Mouse (Mus musculus): ENCODE results near the gene Dll4. TPM values are rescaled to one million over a fixed set of nuclear protein-coding genes. Genes with fewer than 3 reads are reported as not detected.
A peak's percentile ranks its signal among the peaks of the same experiment; 100 is the strongest.

The Dll4 gene
- total and polyA plus RNA-seq, 2 experiments: 3.0 to 4.1 TPM

DNA sequence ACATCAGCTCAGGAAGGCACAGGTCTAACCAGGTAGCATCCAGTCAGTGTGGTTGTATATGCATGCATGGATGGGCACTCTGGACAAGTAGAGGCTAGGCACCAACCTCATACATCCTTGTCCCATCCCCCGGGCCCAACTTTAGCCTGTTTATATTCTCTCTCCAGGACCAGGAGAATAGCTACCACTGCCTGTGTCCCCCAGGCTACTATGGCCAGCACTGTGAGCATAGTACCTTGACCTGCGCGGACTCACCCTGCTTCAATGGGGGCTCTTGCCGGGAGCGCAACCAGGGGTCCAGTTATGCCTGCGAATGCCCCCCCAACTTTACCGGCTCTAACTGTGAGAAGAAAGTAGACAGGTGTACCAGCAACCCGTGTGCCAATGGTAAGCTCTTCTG is 5.2 kb downstream of the Dll4 start:
- Histone ChIP-seq H3K27me3 (ENCODE audit: control insufficient read depth, insufficient read depth, low read length) (peaks cover 8% of the 10 kb centered on the region), H3K36me3 (ENCODE audit: control insufficient read depth, insufficient read depth, low read length) (no peaks in the 10 kb centered on the region), H3K4me1 (ENCODE audit: control insufficient read depth, insufficient read depth, low read length) (peaks cover 3% of the 10 kb centered on the region; the same call in 1 of the 2 replicates), H3K4me3 (ENCODE audit: insufficient read depth, low read depth, low read length) (no peak overlapping the region), H3K9ac (ENCODE audit: low read depth, low read length) (no peak overlapping the region), H3K27ac (replicated peaks; ENCODE audit: insufficient read depth, low read depth, low read length) (no peak overlapping the region), H3K79me2 (ENCODE audit: control insufficient read depth, insufficient read depth, low read length) (peaks cover 9% of the 10 kb centered on the region; the same call in 1 of the 2 replicates)
- 90% methylated on average over 8 of the region's 8 CpGs for WGBS
- DNase-seq (ENCODE audit: extremely low read depth, low read depth, low spot score): no peak
- TF ChIP-seq POLR2A (IDR thresholded peaks at IDR 0.05; ENCODE audit: extremely low read depth, insufficient read depth, low read length) (no peak), CTCF (IDR thresholded peaks at IDR 0.05; ENCODE audit: low read depth, low read length) (no peak)

DNA sequence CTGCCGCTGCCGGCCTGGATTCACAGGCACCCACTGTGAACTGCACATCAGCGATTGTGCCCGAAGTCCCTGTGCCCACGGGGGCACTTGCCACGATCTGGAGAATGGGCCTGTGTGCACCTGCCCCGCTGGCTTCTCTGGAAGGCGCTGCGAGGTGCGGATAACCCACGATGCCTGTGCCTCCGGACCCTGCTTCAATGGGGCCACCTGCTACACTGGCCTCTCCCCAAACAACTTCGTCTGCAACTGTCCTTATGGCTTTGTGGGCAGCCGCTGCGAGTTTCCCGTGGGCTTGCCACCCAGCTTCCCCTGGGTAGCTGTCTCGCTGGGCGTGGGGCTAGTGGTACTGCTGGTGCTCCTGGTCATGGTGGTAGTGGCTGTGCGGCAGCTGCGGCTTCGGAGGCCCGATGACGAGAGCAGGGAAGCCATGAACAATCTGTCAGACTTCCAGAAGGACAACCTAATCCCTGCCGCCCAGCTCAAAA is 6.6 kb downstream of the Dll4 start:
- WGBS: 76% methylated on average over 24 of the region's 24 CpGs
- DNase-seq (ENCODE audit: extremely low read depth, low read depth, low spot score): no peak
- TF ChIP-seq CTCF (IDR thresholded peaks at IDR 0.05; ENCODE audit: low read depth, low read length): no peak
- no peak for TF ChIP-seq POLR2A (IDR thresholded peaks at IDR 0.05; ENCODE audit: extremely low read depth, insufficient read depth, low read length)
- Histone ChIP-seq H3K79me2 (ENCODE audit: control insufficient read depth, insufficient read depth, low read length) (peaks cover 9% of the 10 kb centered on the region; the same call in 1 of the 2 replicates), H3K9ac (ENCODE audit: low read depth, low read length) (peak overlapping the region; percentile 46; the same call in 1 of the 2 replicates), H3K36me3 (ENCODE audit: control insufficient read depth, insufficient read depth, low read length) (no peaks in the 10 kb centered on the region), H3K4me1 (ENCODE audit: control insufficient read depth, insufficient read depth, low read length) (peaks cover 1% of the 10 kb centered on the region; the same call in 1 of the 2 replicates), H3K27ac (replicated peaks; ENCODE audit: insufficient read depth, low read depth, low read length) (no peak overlapping the region), H3K27me3 (ENCODE audit: control insufficient read depth, insufficient read depth, low read length) (peaks cover 2% of the 10 kb centered on the region; the same call in 1 of the 2 replicates), H3K4me3 (ENCODE audit: insufficient read depth, low read depth, low read length) (peak overlapping the region; percentile 42; the same call in 1 of the 2 replicates)

DNA sequence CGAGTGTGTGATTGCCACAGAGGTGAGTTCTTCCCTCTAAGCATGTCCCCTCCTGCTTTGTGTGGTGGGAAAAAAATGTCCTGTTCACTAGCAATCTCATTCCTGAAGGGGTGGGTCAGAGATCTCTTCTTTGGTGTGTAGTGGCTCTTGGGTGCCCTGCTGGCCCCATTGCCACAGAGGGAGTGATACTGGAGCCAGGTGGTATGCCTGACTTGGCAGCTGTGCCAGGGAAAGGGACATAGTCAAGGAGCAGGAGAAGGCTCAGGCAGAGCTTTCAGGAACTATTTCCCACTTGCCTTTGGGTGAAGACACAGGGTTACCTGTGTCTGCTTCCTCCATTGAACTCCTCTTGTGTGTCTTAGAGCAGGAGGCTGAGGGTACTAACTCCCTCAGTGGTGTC is 8.6 kb downstream of the Dll4 start:
- Histone ChIP-seq H3K4me1 (ENCODE audit: control insufficient read depth, insufficient read depth, low read length) (peaks cover 4% of the 10 kb centered on the region; the same call in 1 of the 2 replicates), H3K27me3 (ENCODE audit: control insufficient read depth, insufficient read depth, low read length) (peaks cover 2% of the 10 kb centered on the region; the same call in 1 of the 2 replicates), H3K4me3 (ENCODE audit: insufficient read depth, low read depth, low read length) (no peak overlapping the region), H3K79me2 (ENCODE audit: control insufficient read depth, insufficient read depth, low read length) (peaks cover 8% of the 10 kb centered on the region; the same call in 1 of the 2 replicates), H3K9ac (ENCODE audit: low read depth, low read length) (peak overlapping the region; percentile 17; the same call in 1 of the 2 replicates), H3K36me3 (ENCODE audit: control insufficient read depth, insufficient read depth, low read length) (no peaks in the 10 kb centered on the region), H3K27ac (replicated peaks; ENCODE audit: insufficient read depth, low read depth, low read length) (0 out of 2 replicates have a peak overlapping the region, but pooled peaks have one; percentile 4)
- no peak for DNase-seq (ENCODE audit: extremely low read depth, low read depth, low spot score)
- 61% methylated on average over 1 of the region's 1 CpGs for WGBS
- no peak for TF ChIP-seq CTCF (IDR thresholded peaks at IDR 0.05; ENCODE audit: low read depth, low read length)
- TF ChIP-seq POLR2A (IDR thresholded peaks at IDR 0.05; ENCODE audit: extremely low read depth, insufficient read depth, low read length): no peak

DNA sequence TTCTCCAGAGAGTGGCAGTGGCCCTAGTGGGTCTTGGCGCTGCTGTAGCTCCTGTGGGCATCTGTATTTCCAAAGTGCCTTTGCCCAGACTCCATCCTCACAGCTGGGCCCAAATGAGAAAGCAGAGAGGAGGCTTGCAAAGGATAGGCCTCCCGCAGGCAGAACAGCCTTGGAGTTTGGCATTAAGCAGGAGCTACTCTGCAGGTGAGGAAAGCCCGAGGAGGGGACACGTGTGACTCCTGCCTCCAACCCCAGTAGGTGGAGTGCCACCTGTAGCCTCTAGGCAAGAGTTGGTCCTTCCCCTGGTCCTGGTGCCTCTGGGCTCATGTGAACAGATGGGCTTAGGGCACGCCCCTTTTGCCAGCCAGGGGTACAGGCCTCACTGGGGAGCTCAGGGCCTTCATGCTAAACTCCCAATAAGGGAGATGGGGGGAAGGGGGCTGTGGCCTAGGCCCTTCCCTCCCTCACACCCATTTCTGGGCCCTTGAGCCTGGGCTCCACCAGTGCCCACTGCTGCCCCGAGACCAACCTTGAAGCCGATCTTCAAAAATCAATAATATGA is 9.5 kb downstream of the Dll4 start:
- 86% methylated on average over 7 of the region's 7 CpGs for WGBS
- no peak for TF ChIP-seq POLR2A (IDR thresholded peaks at IDR 0.05; ENCODE audit: extremely low read depth, insufficient read depth, low read length)
- no peak for TF ChIP-seq CTCF (IDR thresholded peaks at IDR 0.05; ENCODE audit: low read depth, low read length)
- peaks cover 2% of the 10 kb centered on the region; the same call in 1 of the 2 replicates for H3K27me3 ChIP-seq (ENCODE audit: control insufficient read depth, insufficient read depth, low read length)
- no peaks in the 10 kb centered on the region for H3K36me3 ChIP-seq (ENCODE audit: control insufficient read depth, insufficient read depth, low read length)
- H3K4me1 ChIP-seq (ENCODE audit: control insufficient read depth, insufficient read depth, low read length): peaks cover 4% of the 10 kb centered on the region; the same call in 1 of the 2 replicates
- 0 out of 2 replicates have a peak overlapping the region, but pooled peaks have one; percentile 23 for H3K27ac ChIP-seq (replicated peaks; ENCODE audit: insufficient read depth, low read depth, low read length)
- H3K79me2 ChIP-seq (ENCODE audit: control insufficient read depth, insufficient read depth, low read length): 0 out of 2 replicates have a peak, but pooled peaks cover 5% of the 10 kb centered on the region
- H3K4me3 ChIP-seq (ENCODE audit: insufficient read depth, low read depth, low read length): no peak overlapping the region
- H3K9ac ChIP-seq (ENCODE audit: low read depth, low read length): 0 out of 2 replicates have a peak overlapping the region, but pooled peaks have one; percentile 18
- DNase-seq (ENCODE audit: extremely low read depth, low read depth, low spot score): no peak

DNA sequence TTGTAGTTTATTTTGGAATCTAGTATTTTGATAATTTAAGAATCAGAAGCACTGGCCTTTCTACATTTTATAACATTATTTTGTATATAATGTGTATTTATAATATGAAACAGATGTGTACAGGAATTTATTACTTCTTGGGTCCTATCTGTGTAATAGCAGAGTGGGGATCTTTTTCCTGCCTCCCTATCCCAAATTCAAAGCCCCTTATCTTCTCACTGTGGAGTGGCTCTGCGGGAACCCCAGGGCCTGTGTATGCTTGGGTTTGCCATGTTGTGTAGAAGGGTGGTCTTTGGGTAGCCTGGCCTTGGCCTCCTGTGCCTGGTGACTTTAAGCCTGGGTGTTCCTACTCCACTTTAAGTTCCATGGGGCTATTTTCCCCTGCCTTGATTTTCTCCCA is 10.0 kb downstream of the Dll4 start:
- TF ChIP-seq POLR2A (IDR thresholded peaks at IDR 0.05; ENCODE audit: extremely low read depth, insufficient read depth, low read length) (no peak), CTCF (IDR thresholded peaks at IDR 0.05; ENCODE audit: low read depth, low read length) (no peak)
- no peak overlapping the region for H3K4me3 ChIP-seq (ENCODE audit: insufficient read depth, low read depth, low read length)
- 84% methylated on average over 1 of the region's 1 CpGs for WGBS
- no peak for DNase-seq (ENCODE audit: extremely low read depth, low read depth, low spot score)
- peaks cover 2% of the 10 kb centered on the region; the same call in 1 of the 2 replicates for H3K27me3 ChIP-seq (ENCODE audit: control insufficient read depth, insufficient read depth, low read length)
- H3K27ac ChIP-seq (replicated peaks; ENCODE audit: insufficient read depth, low read depth, low read length): peak overlapping the region; percentile 54
- H3K36me3 ChIP-seq (ENCODE audit: control insufficient read depth, insufficient read depth, low read length): no peaks in the 10 kb centered on the region
- H3K79me2 ChIP-seq (ENCODE audit: control insufficient read depth, insufficient read depth, low read length): 0 out of 2 replicates have a peak, but pooled peaks cover 5% of the 10 kb centered on the region
- H3K4me1 ChIP-seq (ENCODE audit: control insufficient read depth, insufficient read depth, low read length): peaks cover 4% of the 10 kb centered on the region; the same call in 1 of the 2 replicates
- no peak overlapping the region for H3K9ac ChIP-seq (ENCODE audit: low read depth, low read length)

Data from liver, adult 2 months (tissue).